Mouse (Mus musculus): ENCODE results near the gene Ptges3l. TPM values are rescaled to one million over a fixed set of nuclear protein-coding genes. Genes with fewer than 3 reads are reported as not detected.
"Not testable (repeated sequence)": the region's sequence is repeated elsewhere in the genome, so short reads cannot be mapped to it uniquely, and the experiment has no call there.

Ptges3l gene
- polyA plus RNA-seq (2015; fragmentation: Nextera tagmentation; extraction: Ambion mirVana): 0.82 and 2.0 TPM in 2 replicates

- WGBS (ENCODE audit: insufficient replicate concordance): under 1% methylated on average over 81 of the region's 81 CpGs
- peak within 1 kb of the TSS; percentile 85 for H3K9ac ChIP-seq (ENCODE audit: low read depth, low read length)
- H3K27me3 ChIP-seq (ENCODE audit: control insufficient read depth, insufficient read depth, low read depth, low read length): no peaks in the 10 kb centered on the region
- peak within 1 kb of the TSS; percentile 80 for H3K27ac ChIP-seq (ENCODE audit: low read length)
- H3K36me3 ChIP-seq (ENCODE audit: control insufficient read depth, insufficient read depth): peaks cover 5% of the 10 kb centered on the region; the same call in 1 of the 2 replicates
- peak within 1 kb of the TSS; percentile 95 for H3K4me3 ChIP-seq (ENCODE audit: low read depth, low read length)
- H3K4me2 ChIP-seq (ENCODE audit: low read depth, low read length): peak within 1 kb of the TSS; percentile 95
- peaks cover 23% of the 10 kb centered on the region for H3K4me1 ChIP-seq (ENCODE audit: control insufficient read depth, low read depth, low read length)
- ATAC-seq (ENCODE audit: low read depth): peak; percentile 92
- H3K9me3 ChIP-seq (replicated peaks; ENCODE audit: control insufficient read depth, low read length): no peaks in the 10 kb centered on the region
Measured at GRCm38 (mm10) chr11:101424925-101425813, at the start of gene Ptges3l, which contains the start of gene Rundc1. Gene Ptges3l (minus strand): TSS chr11:101425333. Gene Rundc1 (plus strand): TSS chr11:101425085.

- no peak overlapping the region for H3K27ac ChIP-seq (ENCODE audit: low read length)
- H3K4me2 ChIP-seq (ENCODE audit: low read depth, low read length): no peak overlapping the region
Measured at GRCm38 (mm10) chr11:101474298-101474697, 49.2 kb upstream of the Ptges3l start.

GRCm38 (mm10) chr11:101473686-101474085, 48.6 kb upstream of the Ptges3l start:
- not testable (repeated sequence) for H3K36me3 ChIP-seq (ENCODE audit: control insufficient read depth, insufficient read depth); H3K4me1 ChIP-seq (ENCODE audit: control insufficient read depth, low read depth, low read length); H3K4me3 ChIP-seq (ENCODE audit: low read depth, low read length); H3K9me3 ChIP-seq (replicated peaks; ENCODE audit: control insufficient read depth, low read length); ATAC-seq (ENCODE audit: low read depth); H3K4me2 ChIP-seq (ENCODE audit: low read depth, low read length); H3K27ac ChIP-seq (ENCODE audit: low read length); H3K27me3 ChIP-seq (ENCODE audit: control insufficient read depth, insufficient read depth, low read depth, low read length); H3K9ac ChIP-seq (ENCODE audit: low read depth, low read length)
- 47% methylated on average over 1 of the region's 1 CpGs for WGBS (ENCODE audit: insufficient replicate concordance)

More at GRCm38 (mm10) chr11:101474298-101474697, 49.2 kb upstream of the Ptges3l start:
- H3K4me3 ChIP-seq (ENCODE audit: low read depth, low read length): no peak overlapping the region
- no peak overlapping the region for H3K9ac ChIP-seq (ENCODE audit: low read depth, low read length)
- no peaks in the 10 kb centered on the region for H3K4me1 ChIP-seq (ENCODE audit: control insufficient read depth, low read depth, low read length)
- peaks cover 4% of the 10 kb centered on the region; the same call in 1 of the 2 replicates for H3K27me3 ChIP-seq (ENCODE audit: control insufficient read depth, insufficient read depth, low read depth, low read length)
- H3K36me3 ChIP-seq (ENCODE audit: control insufficient read depth, insufficient read depth): no peaks in the 10 kb centered on the region
- ATAC-seq (ENCODE audit: low read depth): no peak
- H3K9me3 ChIP-seq (replicated peaks; ENCODE audit: control insufficient read depth, low read length): no peaks in the 10 kb centered on the region
- 64% methylated on average over 5 of the region's 5 CpGs for WGBS (ENCODE audit: insufficient replicate concordance)

GRCm38 (mm10) chr11:101472336-101472735, 47.2 kb upstream of the Ptges3l start:
- no peak for ATAC-seq (ENCODE audit: low read depth)
- H3K4me3 ChIP-seq (ENCODE audit: low read depth, low read length): no peak overlapping the region
- H3K4me2 ChIP-seq (ENCODE audit: low read depth, low read length): no peak overlapping the region
- H3K9ac ChIP-seq (ENCODE audit: low read depth, low read length): no peak overlapping the region
- 57% methylated on average over 7 of the region's 7 CpGs for WGBS (ENCODE audit: insufficient replicate concordance)
- peaks cover 11% of the 10 kb centered on the region for H3K4me1 ChIP-seq (ENCODE audit: control insufficient read depth, low read depth, low read length)
- H3K9me3 ChIP-seq (replicated peaks; ENCODE audit: control insufficient read depth, low read length): no peaks in the 10 kb centered on the region
- H3K27ac ChIP-seq (ENCODE audit: low read length): no peak overlapping the region
- peaks cover 23% of the 10 kb centered on the region for H3K27me3 ChIP-seq (ENCODE audit: control insufficient read depth, insufficient read depth, low read depth, low read length)
- H3K36me3 ChIP-seq (ENCODE audit: control insufficient read depth, insufficient read depth): no peaks in the 10 kb centered on the region

GRCm38 (mm10) chr11:101471926-101472325, 46.8 kb upstream of the Ptges3l start:
- Histone ChIP-seq H3K9ac (ENCODE audit: low read depth, low read length) (no peak overlapping the region), H3K4me3 (ENCODE audit: low read depth, low read length) (no peak overlapping the region), H3K4me2 (ENCODE audit: low read depth, low read length) (no peak overlapping the region), H3K36me3 (ENCODE audit: control insufficient read depth, insufficient read depth) (no peaks in the 10 kb centered on the region), H3K27ac (ENCODE audit: low read length) (no peak overlapping the region), H3K27me3 (ENCODE audit: control insufficient read depth, insufficient read depth, low read depth, low read length) (peaks cover 27% of the 10 kb centered on the region), H3K9me3 (replicated peaks; ENCODE audit: control insufficient read depth, low read length) (no peaks in the 10 kb centered on the region), H3K4me1 (ENCODE audit: control insufficient read depth, low read depth, low read length) (peaks cover 13% of the 10 kb centered on the region)
- WGBS (ENCODE audit: insufficient replicate concordance): 58% methylated on average over 3 of the region's 3 CpGs
- ATAC-seq (ENCODE audit: low read depth): no peak

GRCm38 (mm10) chr11:101470206-101470605, 45.1 kb upstream of the Ptges3l start:
- H3K36me3 ChIP-seq (ENCODE audit: control insufficient read depth, insufficient read depth): no peaks in the 10 kb centered on the region
- peaks cover 41% of the 10 kb centered on the region for H3K27me3 ChIP-seq (ENCODE audit: control insufficient read depth, insufficient read depth, low read depth, low read length)
- no peak overlapping the region for H3K4me2 ChIP-seq (ENCODE audit: low read depth, low read length)
- no peaks in the 10 kb centered on the region for H3K9me3 ChIP-seq (replicated peaks; ENCODE audit: control insufficient read depth, low read length)
- WGBS (ENCODE audit: insufficient replicate concordance): 77% methylated on average over 7 of the region's 7 CpGs
- ATAC-seq (ENCODE audit: low read depth): no peak
- peaks cover 28% of the 10 kb centered on the region for H3K4me1 ChIP-seq (ENCODE audit: control insufficient read depth, low read depth, low read length)
- no peak overlapping the region for H3K27ac ChIP-seq (ENCODE audit: low read length)
- no peak overlapping the region for H3K4me3 ChIP-seq (ENCODE audit: low read depth, low read length)
- no peak overlapping the region for H3K9ac ChIP-seq (ENCODE audit: low read depth, low read length)

GRCm38 (mm10) chr11:101469155-101469554, 44.0 kb upstream of the Ptges3l start:
- no peak overlapping the region for H3K9ac ChIP-seq (ENCODE audit: low read depth, low read length)
- H3K27ac ChIP-seq (ENCODE audit: low read length): no peak overlapping the region
- no peak overlapping the region for H3K4me2 ChIP-seq (ENCODE audit: low read depth, low read length)
- no peaks in the 10 kb centered on the region for H3K9me3 ChIP-seq (replicated peaks; ENCODE audit: control insufficient read depth, low read length)
- H3K4me1 ChIP-seq (ENCODE audit: control insufficient read depth, low read depth, low read length): peaks cover 38% of the 10 kb centered on the region
- H3K27me3 ChIP-seq (ENCODE audit: control insufficient read depth, insufficient read depth, low read depth, low read length): peaks cover 51% of the 10 kb centered on the region
- no peaks in the 10 kb centered on the region for H3K36me3 ChIP-seq (ENCODE audit: control insufficient read depth, insufficient read depth)
- H3K4me3 ChIP-seq (ENCODE audit: low read depth, low read length): no peak overlapping the region
- no peak for ATAC-seq (ENCODE audit: low read depth)
- WGBS (ENCODE audit: insufficient replicate concordance): 55% methylated on average over 4 of the region's 4 CpGs

- Histone ChIP-seq H3K4me3 (ENCODE audit: low read depth, low read length) (peak overlapping the region; percentile 71), H3K27me3 (ENCODE audit: control insufficient read depth, insufficient read depth, low read depth, low read length) (peaks cover 54% of the 10 kb centered on the region), H3K27ac (ENCODE audit: low read length) (no peak overlapping the region), H3K9ac (ENCODE audit: low read depth, low read length) (no peak overlapping the region), H3K36me3 (ENCODE audit: control insufficient read depth, insufficient read depth) (no peaks in the 10 kb centered on the region), H3K9me3 (replicated peaks; ENCODE audit: control insufficient read depth, low read length) (no peaks in the 10 kb centered on the region), H3K4me1 (ENCODE audit: control insufficient read depth, low read depth, low read length) (peaks cover 42% of the 10 kb centered on the region), H3K4me2 (ENCODE audit: low read depth, low read length) (peak overlapping the region; percentile 86)
- ATAC-seq (ENCODE audit: low read depth): no peak
- 12% methylated on average over 13 of the region's 13 CpGs for WGBS (ENCODE audit: insufficient replicate concordance)
Measured at GRCm38 (mm10) chr11:101468731-101469130, 43.6 kb upstream of the Ptges3l start.

- Histone ChIP-seq H3K4me3 (ENCODE audit: low read depth, low read length) (peak overlapping the region; percentile 71), H3K27me3 (ENCODE audit: control insufficient read depth, insufficient read depth, low read depth, low read length) (peaks cover 54% of the 10 kb centered on the region), H3K27ac (ENCODE audit: low read length) (no peak overlapping the region), H3K4me1 (ENCODE audit: control insufficient read depth, low read depth, low read length) (peaks cover 47% of the 10 kb centered on the region), H3K4me2 (ENCODE audit: low read depth, low read length) (peak overlapping the region; percentile 86), H3K36me3 (ENCODE audit: control insufficient read depth, insufficient read depth) (no peaks in the 10 kb centered on the region), H3K9me3 (replicated peaks; ENCODE audit: control insufficient read depth, low read length) (no peaks in the 10 kb centered on the region), H3K9ac (ENCODE audit: low read depth, low read length) (peak overlapping the region; percentile 56)
- 0 out of 2 replicates have a peak, but pooled peaks have one; percentile 1 for ATAC-seq (ENCODE audit: low read depth)
- WGBS (ENCODE audit: insufficient replicate concordance): 2% methylated on average over 30 of the region's 31 CpGs
Measured at GRCm38 (mm10) chr11:101468263-101468688, 43.1 kb upstream of the Ptges3l start.

Data from liver, embryonic 16.5 days (tissue).